Mouse (Mus musculus) heart, adult 8-10 months (tissue): ENCODE measurements around the gene Pip5k1b. TPM values are rescaled to one million over a fixed set of nuclear protein-coding genes. Genes with fewer than 3 reads are reported as not detected.
"Not testable (repeated sequence)": the region's sequence is repeated elsewhere in the genome, so short reads cannot be mapped to it uniquely, and the experiment has no call there.

ENCODE experiments used
- DNase-seq: peaks from one replicate; pipeline ENCODE4 v3.0.0; 2022; ENCODE audit warnings: low spot score
- total RNA-seq, 4 experiments: library from RNA; stranded (reverse); gene quantifications; 2 replicates each; pipeline ENCODE4 v1.2.4; 2022

The Pip5k1b gene
- 10 to 100 TPM; 20.2 to 23.1 (median 21.5) TPM for total RNA-seq

- no peak for DNase-seq
These were observed at the start of gene Pip5k1b for GRCm38 (mm10) chr19:24555466-24555903. Pip5k1b (minus strand) TSS chr19:24555872.

GRCm38 (mm10) chr19:24604105-24604504 lies 48.4 kb upstream of the Pip5k1b start:
- peak; percentile 12 for DNase-seq

GRCm38 (mm10) chr19:24603431-24603830 lies 47.8 kb upstream of the Pip5k1b start:
- DNase-seq: no peak

- no peak for DNase-seq
These were observed 31.1 kb upstream of the Pip5k1b start for GRCm38 (mm10) chr19:24586726-24587125.

GRCm38 (mm10) chr19:24585171-24585570 lies 29.5 kb upstream of the Pip5k1b start:
- DNase-seq: no peak

GRCm38 (mm10) chr19:24583956-24584355 lies 28.3 kb upstream of the Pip5k1b start:
- no peak for DNase-seq

GRCm38 (mm10) chr19:24576125-24576524 lies 20.5 kb upstream of the Pip5k1b start:
- no peak for DNase-seq

- DNase-seq: peak; percentile 65
These were observed 16.1 kb upstream of the Pip5k1b start for GRCm38 (mm10) chr19:24571756-24572181.

GRCm38 (mm10) chr19:24570969-24571368 lies 15.3 kb upstream of the Pip5k1b start:
- no peak for DNase-seq

GRCm38 (mm10) chr19:24557456-24557855 lies 1.8 kb upstream of the Pip5k1b start:
- no peak for DNase-seq

GRCm38 (mm10) chr19:24556585-24556966 lies 904 bp upstream of the Pip5k1b start:
- no peak for DNase-seq

GRCm38 (mm10) chr19:24555904-24556584 lies 372 bp upstream of the Pip5k1b start:
- DNase-seq: peak; percentile 31

- no peak for DNase-seq
These were observed 684 bp downstream of the Pip5k1b start for GRCm38 (mm10) chr19:24554911-24555465.

GRCm38 (mm10) chr19:24554425-24554824 lies 1.2 kb downstream of the Pip5k1b start:
- DNase-seq: no peak

GRCm38 (mm10) chr19:24553291-24554075 lies 2.2 kb downstream of the Pip5k1b start:
- DNase-seq: no peak

- DNase-seq: not testable (repeated sequence)
These were observed 3.0 kb downstream of the Pip5k1b start for GRCm38 (mm10) chr19:24552641-24553040.

- no peak for DNase-seq
These were observed 4.3 kb downstream of the Pip5k1b start for GRCm38 (mm10) chr19:24551196-24551954.

GRCm38 (mm10) chr19:24550778-24551177 lies 4.9 kb downstream of the Pip5k1b start:
- DNase-seq: no peak

- no peak for DNase-seq
These were observed 5.7 kb downstream of the Pip5k1b start for GRCm38 (mm10) chr19:24550016-24550415.

GRCm38 (mm10) chr19:24548337-24548736 lies 7.3 kb downstream of the Pip5k1b start:
- DNase-seq: no peak

- DNase-seq: no peak
These were observed 9.5 kb downstream of the Pip5k1b start for GRCm38 (mm10) chr19:24546153-24546552.
